Mouse (Mus musculus): Measurements from ENCODE around the gene Rfesd. TPM values are rescaled to one million over a fixed set of nuclear protein-coding genes. Genes with fewer than 3 reads are reported as not detected.
A peak's percentile ranks its signal among the peaks of the same experiment; 100 is the strongest.

Gene Rfesd
- polyA plus RNA-seq (2012; ENCODE audit: insufficient read depth, low replicate concordance) = 3.7 TPM in 1 of 2 replicates, not detected in the other

GRCm38 (mm10) chr13:76017974-76018843 lies at the start of gene Rfesd:
Gene Rfesd, minus strand, starts transcription at chr13:76018719.
- Histone ChIP-seq H3K9me3 (no peaks in the 10 kb centered on the region), H3K27me3 (replicated peaks) (no peaks in the 10 kb centered on the region), H3K4me3 (replicated peaks) (peak within 1 kb of the TSS; percentile 95), H3K4me1 (peaks cover 20% of the 10 kb centered on the region), H3K36me3 (replicated peaks; ENCODE audit: low read length) (peaks cover 9% of the 10 kb centered on the region)
- TF ChIP-seq FLI1 (IDR thresholded peaks at IDR 0.05; ENCODE audit: low read length) (peak; percentile 84; the same call in 1 of the 2 replicates), GATA1 (IDR thresholded peaks at IDR 0.05; ENCODE audit: borderline replicate concordance, low read length) (no peak)

- H3K9me3 ChIP-seq = no peaks in the 10 kb centered on the region
- no peaks in the 10 kb centered on the region for H3K27me3 ChIP-seq (replicated peaks)
- peaks cover 3% of the 10 kb centered on the region; the same call in 1 of the 2 replicates for H3K4me1 ChIP-seq
- TF ChIP-seq FLI1 (IDR thresholded peaks at IDR 0.05; ENCODE audit: low read length) (no peak), GATA1 (IDR thresholded peaks at IDR 0.05; ENCODE audit: borderline replicate concordance, low read length) (no peak)
- no peak overlapping the region for H3K4me3 ChIP-seq (replicated peaks)
- peaks cover 35% of the 10 kb centered on the region for H3K36me3 ChIP-seq (replicated peaks; ENCODE audit: low read length)
Measured at GRCm38 (mm10) chr13:76064363-76064945, 45.9 kb upstream of the Rfesd start.

GRCm38 (mm10) chr13:76063548-76063947 lies 45.0 kb upstream of the Rfesd start:
- TF ChIP-seq FLI1 (IDR thresholded peaks at IDR 0.05; ENCODE audit: low read length) (no peak), GATA1 (IDR thresholded peaks at IDR 0.05; ENCODE audit: borderline replicate concordance, low read length) (no peak)
- Histone ChIP-seq H3K4me3 (replicated peaks) (no peak overlapping the region), H3K4me1 (peaks cover 3% of the 10 kb centered on the region; the same call in 1 of the 2 replicates), H3K9me3 (no peaks in the 10 kb centered on the region), H3K36me3 (replicated peaks; ENCODE audit: low read length) (peaks cover 31% of the 10 kb centered on the region), H3K27me3 (replicated peaks) (no peaks in the 10 kb centered on the region)

- Histone ChIP-seq H3K9me3 (no peaks in the 10 kb centered on the region), H3K4me3 (replicated peaks) (no peak overlapping the region), H3K27me3 (replicated peaks) (no peaks in the 10 kb centered on the region), H3K36me3 (replicated peaks; ENCODE audit: low read length) (peaks cover 31% of the 10 kb centered on the region), H3K4me1 (peaks cover 3% of the 10 kb centered on the region; the same call in 1 of the 2 replicates)
- TF ChIP-seq GATA1 (IDR thresholded peaks at IDR 0.05; ENCODE audit: borderline replicate concordance, low read length) (no peak), FLI1 (IDR thresholded peaks at IDR 0.05; ENCODE audit: low read length) (no peak)
Measured at GRCm38 (mm10) chr13:76062569-76062968, 44.0 kb upstream of the Rfesd start.

GRCm38 (mm10) chr13:76062126-76062525 lies 43.6 kb upstream of the Rfesd start:
- peaks cover 3% of the 10 kb centered on the region for H3K27me3 ChIP-seq (replicated peaks)
- TF ChIP-seq GATA1 (IDR thresholded peaks at IDR 0.05; ENCODE audit: borderline replicate concordance, low read length) (no peak), FLI1 (IDR thresholded peaks at IDR 0.05; ENCODE audit: low read length) (no peak)
- peaks cover 31% of the 10 kb centered on the region for H3K36me3 ChIP-seq (replicated peaks; ENCODE audit: low read length)
- H3K4me3 ChIP-seq (replicated peaks) = no peak overlapping the region
- H3K9me3 ChIP-seq = no peaks in the 10 kb centered on the region
- peaks cover 3% of the 10 kb centered on the region; the same call in 1 of the 2 replicates for H3K4me1 ChIP-seq

GRCm38 (mm10) chr13:76059591-76059990 lies 41.1 kb upstream of the Rfesd start:
- peaks cover 20% of the 10 kb centered on the region for H3K4me1 ChIP-seq

GRCm38 (mm10) chr13:76057267-76058069 lies 38.9 kb upstream of the Rfesd start:
- peaks cover 31% of the 10 kb centered on the region for H3K27me3 ChIP-seq (replicated peaks)
- H3K4me1 ChIP-seq = peaks cover 20% of the 10 kb centered on the region
- H3K4me3 ChIP-seq (replicated peaks) = no peak overlapping the region
- TF ChIP-seq FLI1 (IDR thresholded peaks at IDR 0.05; ENCODE audit: low read length) = no peak
- no peak for TF ChIP-seq GATA1 (IDR thresholded peaks at IDR 0.05; ENCODE audit: borderline replicate concordance, low read length)
- peaks cover 4% of the 10 kb centered on the region for H3K36me3 ChIP-seq (replicated peaks; ENCODE audit: low read length)
- H3K9me3 ChIP-seq = no peaks in the 10 kb centered on the region

More at GRCm38 (mm10) chr13:76059591-76059990, 41.1 kb upstream of the Rfesd start:
- Histone ChIP-seq H3K36me3 (replicated peaks; ENCODE audit: low read length) (peaks cover 13% of the 10 kb centered on the region), H3K27me3 (replicated peaks) (peaks cover 24% of the 10 kb centered on the region), H3K9me3 (no peaks in the 10 kb centered on the region), H3K4me3 (replicated peaks) (no peak overlapping the region)
- no peak for TF ChIP-seq GATA1 (IDR thresholded peaks at IDR 0.05; ENCODE audit: borderline replicate concordance, low read length)
- TF ChIP-seq FLI1 (IDR thresholded peaks at IDR 0.05; ENCODE audit: low read length) = no peak

- H3K9me3 ChIP-seq = no peaks in the 10 kb centered on the region
- no peaks in the 10 kb centered on the region for H3K36me3 ChIP-seq (replicated peaks; ENCODE audit: low read length)
- H3K4me3 ChIP-seq (replicated peaks) = peak within 1 kb of the TSS; percentile 92
- H3K4me1 ChIP-seq = peaks cover 17% of the 10 kb centered on the region
- no peak for TF ChIP-seq GATA1 (IDR thresholded peaks at IDR 0.05; ENCODE audit: borderline replicate concordance, low read length)
- TF ChIP-seq FLI1 (IDR thresholded peaks at IDR 0.05; ENCODE audit: low read length) = no peak
- H3K27me3 ChIP-seq (replicated peaks) = peaks cover 31% of the 10 kb centered on the region
Measured at GRCm38 (mm10) chr13:76056896-76057266, 38.4 kb upstream of the Rfesd start, which contains the start of gene Gpr150. Gene Gpr150, minus strand, starts transcription at chr13:76056996.

- Histone ChIP-seq H3K36me3 (replicated peaks; ENCODE audit: low read length) (no peaks in the 10 kb centered on the region), H3K4me1 (peaks cover 17% of the 10 kb centered on the region), H3K9me3 (no peaks in the 10 kb centered on the region), H3K4me3 (replicated peaks) (peak overlapping the region; percentile 92), H3K27me3 (replicated peaks) (peaks cover 31% of the 10 kb centered on the region)
- TF ChIP-seq GATA1 (IDR thresholded peaks at IDR 0.05; ENCODE audit: borderline replicate concordance, low read length) = no peak
Measured at GRCm38 (mm10) chr13:76056261-76056724, 37.8 kb upstream of the Rfesd start.
